ENCODE assay signal across 11 mouse cellular contexts in genomic region chr8:46802009-46802408, GRCm38 (mm10).
"Had no signal": no experiment of that assay in that cellular context is flagged by ENCODE, and none has a peak within 500 bp of the region (broad histone marks: within the 10 kb centered on the region; RNA-seq: fewer than 3 reads in every experiment).

No protein-coding gene starts in this region.

- H3K9ac ChIP-seq: limb, embryonic 12.5 days; midbrain, embryonic 13.5 days had no signal

- H3K4me3 ChIP-seq: layer of hippocampus, adult 2 months; limb, embryonic 12.5 days; midbrain, embryonic 13.5 days had no signal

- H3K27me3 ChIP-seq: limb, embryonic 12.5 days; midbrain, embryonic 13.5 days had no signal

- H3K4me1 ChIP-seq: limb, embryonic 12.5 days; midbrain, embryonic 13.5 days had no signal

- H3K4me2 ChIP-seq: limb, embryonic 12.5 days; liver, embryonic 11.5 days; midbrain, embryonic 13.5 days had no signal

- DNase-seq: kidney, adult 11 months; kidney, postnatal 10 days; kidney, postnatal 4 days; right cerebral cortex, postnatal 25 days; thymus, adult 2 months; thymus, postnatal 25 days had no signal

- ATAC-seq: hindbrain, postnatal 0 days; midbrain, embryonic 13.5 days had no signal

- H3K9me3 ChIP-seq: limb, embryonic 12.5 days; midbrain, embryonic 13.5 days had no signal

- H3K27ac ChIP-seq: hindbrain, postnatal 0 days; layer of hippocampus, adult 2 months; limb, embryonic 12.5 days; midbrain, embryonic 13.5 days had no signal
